Mouse (Mus musculus) C2C12 (cell line): Measurements from ENCODE around the gene Efcab11.

Experiments
- CTCF ChIP-seq: IDR thresholded peaks from one replicate; pipeline ENCODE4 v1.5.1; 2011; ENCODE audit not compliant: control insufficient read depth, insufficient read depth, insufficient read length
- MAX ChIP-seq: IDR thresholded peaks from one replicate; pipeline ENCODE4 v1.6.1; 2011; ENCODE audit warnings: mild to moderate bottlenecking, control low read depth
- MYOD1 ChIP-seq: IDR thresholded peaks from one replicate; pipeline ENCODE4 v1.6.1; 2011; ENCODE audit warnings: low read depth; ENCODE audit not compliant: control insufficient read depth, insufficient read length
- MYOG ChIP-seq: IDR thresholded peaks from one replicate; pipeline ENCODE4 v1.6.1; 2011; ENCODE audit not compliant: control insufficient read depth, insufficient read length; ENCODE audit errors: extremely low read depth
- USF1 ChIP-seq: IDR thresholded peaks from one replicate; pipeline ENCODE4 v1.6.1; 2011; ENCODE audit warnings: low read depth, mild to moderate bottlenecking, control low read depth, moderate library complexity

DNA sequence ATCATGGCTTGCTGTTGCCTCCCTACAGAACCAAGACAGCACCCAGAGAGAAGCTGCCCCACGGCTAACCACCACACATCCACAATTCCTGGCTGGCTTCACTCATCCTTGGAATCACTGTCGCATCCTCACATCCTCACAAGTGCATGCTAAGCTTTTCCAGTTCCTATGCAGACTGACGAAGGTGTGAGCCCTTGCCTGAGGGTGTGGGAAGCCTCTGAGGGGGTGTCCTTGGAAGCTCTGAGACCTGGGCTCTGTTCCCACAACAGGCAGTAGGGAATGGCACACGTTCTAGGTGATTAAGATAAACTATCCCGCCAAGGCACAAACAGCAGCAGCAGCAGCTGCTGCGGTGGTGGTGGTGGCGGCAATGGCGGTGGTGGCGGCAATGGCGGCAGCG is 164.5 kb downstream of the Efcab11 start:
- no peak for TF ChIP-seq MAX
- no peak for TF ChIP-seq CTCF
- no peak for TF ChIP-seq USF1
- no peak for TF ChIP-seq MYOG
- TF ChIP-seq MYOD1, result no peak
